Mouse (Mus musculus): Measurements from ENCODE around the gene Myo15.

DNA sequence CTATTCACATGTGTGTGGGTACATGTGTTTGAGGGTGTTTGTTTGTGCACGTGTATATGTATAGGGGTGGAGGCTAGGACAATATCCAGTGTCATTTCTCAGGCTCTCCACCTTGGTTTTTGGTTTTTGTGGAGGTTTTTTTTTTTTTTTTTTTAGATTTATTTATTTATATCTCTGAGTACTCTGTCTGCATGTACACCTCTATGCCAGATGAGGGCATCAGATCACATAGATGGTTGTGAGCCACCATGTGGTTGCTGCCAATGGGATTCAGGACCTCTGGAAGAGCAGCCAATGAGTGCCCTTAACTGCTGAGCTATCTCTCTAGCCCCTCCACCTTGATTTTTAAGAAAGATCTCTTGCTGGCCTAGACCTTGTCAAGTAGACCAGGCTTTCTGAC lies 11.2 kb upstream of the Myo15 start:
- TF ChIP-seq CTCF (IDR thresholded peaks at IDR 0.05; ENCODE audit: low read depth) (no peak), EP300 (IDR thresholded peaks at IDR 0.05; ENCODE audit: low read depth) (no peak)
